Mouse (Mus musculus) kidney, postnatal 10 days (tissue): ENCODE data around the gene Rspo3.

ENCODE experiments used
- DNase-seq: peaks from one replicate; pipeline ENCODE4 v3.0.0; 2021; ENCODE audit warnings: mixed read lengths

Rspo3 gene

GRCm38 (mm10) chr10:29432935-29433453 lies 102.7 kb downstream of the Rspo3 start:
- no peak for DNase-seq

GRCm38 (mm10) chr10:29426660-29427059 lies 109.0 kb downstream of the Rspo3 start:
- DNase-seq, result no peak

GRCm38 (mm10) chr10:29424571-29424970 lies 111.1 kb downstream of the Rspo3 start:
- no peak for DNase-seq

- DNase-seq, result no peak
These were observed 121.3 kb downstream of the Rspo3 start for GRCm38 (mm10) chr10:29414361-29414760.

- DNase-seq, result peak; percentile 8
These were observed 132.9 kb downstream of the Rspo3 start for GRCm38 (mm10) chr10:29402656-29403268.
